Mouse (Mus musculus): ENCODE data around the gene Nr1d2. TPM values are rescaled to one million over a fixed set of nuclear protein-coding genes. Genes with fewer than 3 reads are reported as not detected.
"Not testable (repeated sequence)": the region's sequence is repeated elsewhere in the genome, so short reads cannot be mapped to it uniquely, and the experiment has no call there.

Nr1d2 gene
- polyA plus RNA-seq, 1 experiment from 2014 or later = 4.0 TPM

DNA sequence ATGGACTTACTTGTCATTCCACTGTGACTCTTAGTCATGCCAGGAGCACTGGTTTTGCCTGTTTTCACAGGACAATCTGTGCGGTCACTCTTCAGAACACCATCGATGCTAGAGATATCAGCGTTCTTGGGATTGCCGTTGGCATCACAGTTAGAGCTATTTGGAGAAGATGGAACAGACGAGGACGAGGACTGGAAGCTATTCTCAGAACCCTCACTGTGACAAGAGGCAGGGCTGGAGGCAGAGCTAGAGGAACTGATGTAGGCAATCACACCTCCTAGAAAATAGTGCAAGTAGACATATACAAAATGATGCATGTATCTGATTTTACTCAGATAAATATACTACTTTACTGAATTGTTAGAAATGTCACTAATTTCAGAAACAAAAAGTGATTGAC is 16.9 kb downstream of the Nr1d2 start:
- Histone ChIP-seq H3K4me3 (no peak overlapping the region), H3K27me3 (ENCODE audit: low read depth, poor library complexity, severe bottlenecking) (no peaks in the 10 kb centered on the region), H3K4me1 (no peaks in the 10 kb centered on the region), H3K9me3 (replicated peaks) (no peaks in the 10 kb centered on the region), H3K36me3 (no peaks in the 10 kb centered on the region), H3K27ac (replicated peaks) (no peak overlapping the region)
- WGBS = 90% methylated on average over 6 of the region's 6 CpGs
- DNase-seq (ENCODE audit: low spot score) = no peak

DNA sequence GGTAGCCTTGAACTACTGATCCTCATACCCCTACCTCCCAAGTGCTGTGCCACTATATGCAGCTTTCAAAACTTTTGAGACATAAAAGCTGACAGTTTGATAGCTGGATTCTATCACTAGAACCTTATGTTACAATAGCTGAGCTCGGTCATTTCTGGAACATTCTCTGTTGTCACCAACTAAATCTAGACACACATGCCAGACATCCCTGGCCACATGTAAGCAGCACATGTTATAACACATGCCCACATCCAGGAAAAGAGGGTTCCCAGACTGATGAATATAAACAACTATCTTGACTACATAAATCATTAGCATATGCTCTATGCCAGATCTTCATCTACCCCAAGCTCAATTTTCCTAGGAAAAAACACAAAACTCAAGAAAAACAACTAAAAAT is 21.8 kb downstream of the Nr1d2 start:
- no peaks in the 10 kb centered on the region for H3K4me1 ChIP-seq
- WGBS = 98% methylated on average over 1 of the region's 1 CpGs

DNA sequence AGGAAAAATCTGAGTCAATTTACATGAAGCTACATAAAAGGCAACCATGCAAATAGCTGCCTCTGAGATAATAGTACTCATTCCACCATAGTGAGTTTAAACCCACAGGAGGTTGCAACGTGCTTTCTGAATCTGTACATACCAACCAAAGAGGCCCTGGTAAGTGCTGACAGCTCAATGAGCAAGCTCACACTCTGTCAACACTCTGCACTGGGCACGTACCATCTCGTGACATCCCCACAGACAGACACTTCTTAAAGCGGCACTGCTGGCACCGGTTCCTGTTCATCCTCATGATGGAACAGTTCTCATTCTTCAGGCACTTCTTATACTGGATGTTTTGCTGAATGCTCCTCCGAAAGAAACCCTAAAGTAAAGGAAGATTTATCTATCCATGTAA is 22.5 kb downstream of the Nr1d2 start:
- Histone ChIP-seq H3K27me3 (ENCODE audit: low read depth, poor library complexity, severe bottlenecking) (no peaks in the 10 kb centered on the region), H3K36me3 (no peaks in the 10 kb centered on the region), H3K4me3 (no peak overlapping the region), H3K27ac (replicated peaks) (no peak overlapping the region), H3K9me3 (replicated peaks) (no peaks in the 10 kb centered on the region), H3K4me1 (no peaks in the 10 kb centered on the region)
- 94% methylated on average over 6 of the region's 6 CpGs for WGBS
- no peak for DNase-seq (ENCODE audit: low spot score)

More for the DNA sequence above, 21.8 kb downstream of the Nr1d2 start:
- no peaks in the 10 kb centered on the region for H3K36me3 ChIP-seq
- H3K9me3 ChIP-seq (replicated peaks) = no peaks in the 10 kb centered on the region
- H3K4me3 ChIP-seq = no peak overlapping the region
- no peak for DNase-seq (ENCODE audit: low spot score)
- H3K27me3 ChIP-seq (ENCODE audit: low read depth, poor library complexity, severe bottlenecking) = no peaks in the 10 kb centered on the region
- no peak overlapping the region for H3K27ac ChIP-seq (replicated peaks)

- Histone ChIP-seq H3K36me3 (no peaks in the 10 kb centered on the region), H3K4me1 (no peaks in the 10 kb centered on the region), H3K9me3 (replicated peaks) (no peaks in the 10 kb centered on the region), H3K27me3 (ENCODE audit: low read depth, poor library complexity, severe bottlenecking) (no peaks in the 10 kb centered on the region), H3K4me3 (no peak overlapping the region), H3K27ac (replicated peaks) (no peak overlapping the region)
- peak; percentile 38 for DNase-seq (ENCODE audit: low spot score)
- 90% methylated on average over 3 of the region's 3 CpGs for WGBS
Measured at GRCm38 (mm10) chr14:18210795-18211194, 28.1 kb downstream of the Nr1d2 start.

DNA sequence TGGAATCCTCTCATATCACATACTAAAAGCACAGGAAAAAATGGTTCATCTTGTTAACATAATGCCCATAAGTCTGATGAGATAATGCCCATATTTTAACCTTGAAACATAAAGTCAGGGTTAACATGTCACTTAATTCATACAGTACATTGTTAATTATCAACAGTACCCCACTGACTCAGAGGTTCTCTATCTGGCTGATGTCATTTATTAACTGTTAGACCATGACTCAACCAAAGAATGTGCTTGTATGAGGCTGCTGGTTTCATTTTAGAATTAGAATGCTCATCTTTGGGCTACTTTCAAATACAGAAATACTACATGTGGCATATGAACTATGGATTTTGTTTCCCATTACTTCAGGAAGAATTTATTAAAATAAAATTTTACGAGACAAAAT is 34.6 kb downstream of the Nr1d2 start:
- H3K9me3 ChIP-seq (replicated peaks); H3K4me3 ChIP-seq; DNase-seq (ENCODE audit: low spot score); H3K4me1 ChIP-seq; H3K36me3 ChIP-seq; H3K27ac ChIP-seq (replicated peaks); H3K27me3 ChIP-seq (ENCODE audit: low read depth, poor library complexity, severe bottlenecking): not testable (repeated sequence)
- WGBS = 85% methylated on average over 1 of the region's 1 CpGs

DNA sequence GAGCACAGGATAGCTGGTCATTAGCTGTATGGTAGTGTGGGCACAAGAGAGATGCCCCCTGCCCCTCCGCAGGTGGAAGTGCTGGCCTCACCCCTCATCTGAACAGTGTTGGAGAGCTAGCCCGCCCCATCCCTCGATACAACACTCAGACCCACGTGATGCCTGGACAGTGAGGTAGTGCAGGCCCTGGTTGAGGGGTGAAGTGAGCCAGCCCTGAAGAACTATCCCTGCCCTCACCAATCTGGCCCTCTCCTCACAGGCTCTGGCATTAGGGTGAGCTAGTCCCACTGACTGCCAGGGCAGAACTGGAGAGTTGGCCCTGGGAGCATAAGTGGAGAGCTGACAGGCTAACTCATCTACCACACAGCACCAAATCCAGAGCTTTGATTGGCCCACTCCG is 37.5 kb downstream of the Nr1d2 start:
- no peak for DNase-seq (ENCODE audit: low spot score)
- WGBS = 97% methylated on average over 5 of the region's 5 CpGs
- H3K4me1 ChIP-seq = no peaks in the 10 kb centered on the region

DNA sequence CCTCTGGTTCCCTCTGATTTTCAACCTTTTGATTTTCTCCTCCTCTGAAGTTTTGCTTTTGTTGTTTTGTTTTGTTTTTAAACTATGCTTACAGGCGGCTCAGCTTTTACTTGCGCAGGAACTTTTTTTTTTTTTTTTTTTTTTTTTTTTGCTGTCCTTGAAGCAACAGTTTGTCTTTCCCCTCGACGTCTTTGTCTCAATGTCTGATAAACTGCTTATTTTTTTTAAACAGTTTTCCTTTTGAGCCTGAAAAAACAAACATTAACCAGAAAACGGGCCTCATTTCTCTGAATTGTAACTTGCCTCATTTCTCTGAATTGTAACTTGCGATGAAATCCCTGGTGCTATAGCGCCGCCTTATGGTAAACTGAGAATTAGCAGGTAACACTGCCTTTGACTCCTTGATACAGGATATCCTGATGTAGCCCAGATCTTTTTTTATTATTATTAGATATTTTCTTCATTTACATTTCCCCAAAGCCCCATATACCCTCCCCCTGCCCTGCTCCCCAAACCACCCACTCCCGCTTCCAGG is 52.0 kb downstream of the Nr1d2 start:
- Histone ChIP-seq H3K27ac (replicated peaks) (no peak overlapping the region), H3K27me3 (ENCODE audit: low read depth, poor library complexity, severe bottlenecking) (no peaks in the 10 kb centered on the region), H3K9me3 (replicated peaks) (no peaks in the 10 kb centered on the region), H3K4me3 (no peak overlapping the region), H3K4me1 (no peaks in the 10 kb centered on the region), H3K36me3 (no peaks in the 10 kb centered on the region)
- DNase-seq (ENCODE audit: low spot score) = peak; percentile 28
- 46% methylated on average over 9 of the region's 9 CpGs for WGBS

More for the DNA sequence above, 37.5 kb downstream of the Nr1d2 start:
- Histone ChIP-seq H3K9me3 (replicated peaks) (peaks cover 13% of the 10 kb centered on the region; the same call in 1 of the 2 replicates), H3K4me3 (no peak overlapping the region), H3K27me3 (ENCODE audit: low read depth, poor library complexity, severe bottlenecking) (no peaks in the 10 kb centered on the region), H3K27ac (replicated peaks) (no peak overlapping the region), H3K36me3 (no peaks in the 10 kb centered on the region)

DNA sequence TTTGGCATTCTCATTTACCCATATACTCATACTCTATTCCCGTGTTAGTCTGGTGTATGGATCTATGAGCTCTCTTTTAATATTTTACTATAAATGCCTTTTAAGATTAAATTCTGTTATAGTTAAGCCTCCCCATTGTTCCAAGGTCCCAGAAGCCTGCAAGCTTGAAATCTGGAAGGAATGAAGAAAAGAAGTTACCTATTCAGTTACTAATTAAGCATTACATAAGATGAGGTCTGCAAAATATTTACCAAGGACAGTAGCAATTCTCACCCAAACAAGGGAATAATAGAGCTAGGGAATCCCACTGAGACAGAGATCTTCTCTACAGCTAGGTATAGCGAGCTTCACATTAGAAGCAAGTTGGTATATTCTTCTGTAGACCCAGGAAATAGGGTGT is 61.4 kb downstream of the Nr1d2 start:
- H3K27me3 ChIP-seq (ENCODE audit: low read depth, poor library complexity, severe bottlenecking); H3K4me3 ChIP-seq; H3K4me1 ChIP-seq; DNase-seq (ENCODE audit: low spot score); H3K36me3 ChIP-seq; H3K27ac ChIP-seq (replicated peaks); H3K9me3 ChIP-seq (replicated peaks): not testable (repeated sequence)
- WGBS = 82% methylated on average over 2 of the region's 2 CpGs

DNA sequence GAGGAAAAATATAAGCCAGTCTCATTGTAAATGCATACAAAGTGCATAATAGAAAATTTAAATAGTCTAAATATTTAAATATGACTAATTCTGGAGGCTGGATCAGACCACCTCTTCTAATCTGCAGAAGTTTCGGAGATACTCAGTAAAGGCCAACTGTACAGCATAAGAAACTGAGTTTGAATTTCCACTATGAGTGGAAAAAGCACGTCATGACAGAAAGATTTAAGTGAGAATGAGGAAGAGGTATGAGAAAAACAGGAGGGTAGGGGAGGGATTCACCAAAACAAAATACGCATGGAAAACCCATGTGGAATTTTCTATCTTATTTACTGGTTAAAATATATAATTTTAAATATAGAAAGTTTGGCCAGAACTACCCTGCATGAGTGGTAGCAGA is 71.3 kb downstream of the Nr1d2 start:
- 88% methylated on average over 3 of the region's 3 CpGs for WGBS
- Histone ChIP-seq H3K4me1 (no peaks in the 10 kb centered on the region), H3K27me3 (ENCODE audit: low read depth, poor library complexity, severe bottlenecking) (no peaks in the 10 kb centered on the region), H3K27ac (replicated peaks) (no peak overlapping the region), H3K9me3 (replicated peaks) (no peaks in the 10 kb centered on the region), H3K4me3 (no peak overlapping the region), H3K36me3 (no peaks in the 10 kb centered on the region)
- no peak for DNase-seq (ENCODE audit: low spot score)

DNA sequence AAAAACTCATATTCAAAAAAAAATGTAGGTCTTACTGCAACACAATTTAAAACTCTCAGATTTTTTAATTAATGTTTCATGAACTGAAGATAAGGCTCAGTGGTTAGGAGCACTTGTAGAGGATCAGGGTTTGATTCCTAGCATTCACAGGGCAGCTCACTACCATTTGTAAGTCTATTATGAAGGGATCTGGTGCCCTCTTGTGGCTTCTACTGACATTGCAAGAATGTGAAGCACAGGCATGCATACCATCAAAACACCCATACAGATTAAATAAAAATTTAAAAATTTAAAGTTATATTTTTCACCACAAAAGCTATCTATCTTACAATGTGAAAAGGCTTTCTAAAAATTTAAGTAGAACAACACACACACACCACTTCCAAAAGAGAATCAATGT is 71.9 kb downstream of the Nr1d2 start:
- H3K27ac ChIP-seq (replicated peaks) = no peak overlapping the region
- DNase-seq (ENCODE audit: low spot score) = no peak
- H3K27me3 ChIP-seq (ENCODE audit: low read depth, poor library complexity, severe bottlenecking) = no peaks in the 10 kb centered on the region
- no peaks in the 10 kb centered on the region for H3K4me1 ChIP-seq
- no peak overlapping the region for H3K4me3 ChIP-seq
- no peaks in the 10 kb centered on the region for H3K36me3 ChIP-seq
- H3K9me3 ChIP-seq (replicated peaks) = no peaks in the 10 kb centered on the region

Small RNAs within 50 kb of the gene (microRNA-seq; reads per million reads assigned to microRNA genes)
- not detected for gene Gm44469

Other genes starting within 250 kb of the Nr1d2 start
- gene Nkiras1, start 32.0 kb upstream of the Nr1d2 start, polyA plus RNA-seq (2016; fragmentation: Nextera tagmentation; extraction: Ambion mirVana) = 11.3 and 12.6 TPM in 2 replicates
- 379 and 446 TPM in 2 replicates for gene Rpl15, start 32.3 kb upstream of the Nr1d2 start, polyA plus RNA-seq (2016; fragmentation: Nextera tagmentation; extraction: Ambion mirVana)
- gene Ube2e1, start 92.7 kb upstream of the Nr1d2 start, polyA plus RNA-seq (2016; fragmentation: Nextera tagmentation; extraction: Ambion mirVana) = 174 TPM in 2 replicates

Measured in midbrain, embryonic 10.5 days (tissue).